Mouse (Mus musculus) heart, postnatal 14 days (tissue): ENCODE data around the gene Atp7a. TPM values are rescaled to one million over a fixed set of nuclear protein-coding genes. Genes with fewer than 3 reads are reported as not detected.
"Not testable (repeated sequence)": the region's sequence is repeated elsewhere in the genome, so short reads cannot be mapped to it uniquely, and the experiment has no call there.

Experiments used
- DNase-seq, 2 experiments: peaks; one replicate each; pipeline ENCODE4 v3.0.0; 2021 to 2022
- intact Hi-C: fragments of 180-260 bp; cut with DNase I; formaldehyde crosslinking; loops from one replicate; pipeline ENCODE4 v1.15.1; 2025
- total RNA-seq, 2 experiments: library from RNA; stranded (reverse); gene quantifications; 2 replicates each; pipeline ENCODE4 v1.2.3; 2021

Atp7a gene
- total RNA-seq, 2 experiments from 2014 or later: 9.0 to 10.5 TPM

DNA sequence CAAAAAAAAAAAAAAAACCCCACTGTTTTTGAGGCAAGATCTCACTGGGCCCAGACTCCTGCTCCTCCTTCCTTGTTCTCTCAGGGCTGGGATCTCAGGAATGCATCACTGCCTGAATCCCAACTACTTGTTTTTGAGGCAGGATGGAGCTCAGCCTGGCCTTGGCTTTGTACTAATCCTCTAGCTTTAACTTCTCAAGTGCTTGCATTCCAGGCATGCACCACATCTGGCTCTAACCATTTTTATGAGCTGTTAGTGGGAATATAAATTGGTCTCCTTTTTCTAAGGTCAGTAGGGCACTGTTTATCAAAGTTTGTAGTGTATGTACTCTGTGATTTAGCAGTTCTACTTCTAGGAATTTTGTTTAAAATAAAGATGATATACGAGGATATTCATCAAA, 21.1 kb downstream of the Atp7a start:
- DNase-seq: no peak
- intact Hi-C loops: no loop called here

DNA sequence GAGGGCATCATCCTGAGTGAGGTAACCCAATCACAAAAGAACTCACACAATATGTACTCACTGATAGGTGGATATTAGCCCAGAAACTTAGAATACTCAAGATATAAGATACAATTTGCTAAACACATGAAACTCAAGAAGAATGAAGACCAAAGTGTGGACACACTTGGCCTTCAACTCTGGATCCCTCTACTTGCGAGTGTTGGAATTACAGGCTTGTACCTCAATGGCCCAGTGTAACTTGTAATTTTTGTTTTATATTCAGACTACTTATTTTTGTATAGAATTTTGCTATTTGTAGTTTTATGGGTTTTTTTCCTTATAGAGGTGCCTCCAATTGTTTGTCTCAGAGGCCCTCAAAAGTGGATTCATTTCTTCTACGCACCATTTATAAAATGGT, 50.8 kb downstream of the Atp7a start:
- DNase-seq, intact Hi-C loops: not testable (repeated sequence)

DNA sequence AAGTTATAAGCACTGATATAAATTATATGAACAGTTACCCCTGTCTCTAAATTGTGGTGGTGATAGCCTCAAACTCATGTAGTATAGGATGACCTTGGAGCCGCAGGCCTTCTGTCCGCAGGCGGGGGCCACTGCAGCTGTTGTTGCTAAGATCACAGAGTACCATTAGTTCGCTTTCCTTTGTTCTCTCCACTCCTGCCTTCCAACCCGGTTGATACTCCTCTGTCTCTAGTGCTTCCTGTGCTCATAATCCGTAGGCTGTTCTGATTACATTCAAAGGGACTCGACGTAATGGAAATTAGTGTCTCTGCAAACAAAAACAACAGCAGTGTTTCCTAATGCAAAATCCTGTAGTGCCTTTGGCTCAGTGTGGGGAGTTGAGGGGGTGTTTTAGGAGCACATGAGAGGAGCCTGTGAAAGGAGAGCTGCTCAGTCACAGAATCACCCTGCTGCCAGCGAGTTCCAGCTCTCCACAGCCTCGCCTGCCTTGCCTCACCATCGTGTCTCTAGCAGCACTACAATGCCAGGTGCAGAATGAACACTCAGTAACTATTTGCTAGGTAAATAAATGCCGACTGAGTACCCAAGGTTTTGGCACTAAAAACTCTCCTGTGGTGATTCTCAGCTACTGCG, 53.9 kb downstream of the Atp7a start:
- DNase-seq: peak in 1 of 2 experiments; percentile 1
- intact Hi-C loops: no loop called here

- intact Hi-C loops: no loop called here
- DNase-seq: no peak
Measured at GRCm38 (mm10) chrX:106082518-106082917, 55.4 kb downstream of the Atp7a start.

DNA sequence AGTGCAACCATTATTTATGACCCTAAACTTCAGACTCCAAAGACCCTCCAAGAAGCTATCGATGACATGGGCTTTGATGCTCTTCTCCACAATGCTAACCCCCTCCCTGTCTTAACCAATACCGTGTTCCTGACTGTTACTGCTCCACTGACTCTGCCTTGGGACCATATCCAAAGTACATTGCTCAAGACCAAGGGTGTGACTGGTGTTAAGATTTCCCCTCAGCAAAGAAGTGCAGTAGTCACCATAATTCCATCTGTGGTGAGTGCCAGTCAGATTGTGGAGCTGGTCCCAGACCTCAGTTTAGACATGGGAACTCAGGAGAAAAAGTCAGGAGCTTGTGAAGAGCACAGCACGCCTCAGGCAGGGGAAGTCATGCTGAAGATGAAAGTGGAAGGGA, 58.1 kb downstream of the Atp7a start:
- intact Hi-C loops: no loop called here
- no peak for DNase-seq

GRCm38 (mm10) chrX:106085564-106085963, 58.5 kb downstream of the Atp7a start:
- DNase-seq: no peak
- intact Hi-C loops: no loop called here

DNA sequence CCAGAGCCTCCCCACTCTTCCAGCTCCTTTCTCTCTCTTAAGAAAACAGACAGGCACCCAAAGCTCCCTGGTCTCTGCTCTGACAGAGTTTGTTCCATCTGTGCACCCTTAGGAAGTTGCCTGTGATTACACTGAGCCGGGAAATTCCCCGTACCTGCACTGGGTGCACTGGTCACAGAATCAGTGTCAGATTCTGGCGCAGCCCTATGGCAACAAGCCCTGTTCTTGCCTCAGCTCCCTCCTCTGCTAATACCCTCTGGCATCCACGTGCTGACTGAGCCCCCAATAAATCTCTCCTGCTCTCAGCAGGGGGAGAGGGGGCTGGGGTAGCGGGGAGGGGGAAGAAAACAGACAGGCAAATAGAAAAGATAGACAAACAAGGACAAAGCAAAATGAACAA, 65.9 kb downstream of the Atp7a start:
- intact Hi-C loops: no loop called here
- DNase-seq: peak in 1 of 2 experiments; percentile 3

DNA sequence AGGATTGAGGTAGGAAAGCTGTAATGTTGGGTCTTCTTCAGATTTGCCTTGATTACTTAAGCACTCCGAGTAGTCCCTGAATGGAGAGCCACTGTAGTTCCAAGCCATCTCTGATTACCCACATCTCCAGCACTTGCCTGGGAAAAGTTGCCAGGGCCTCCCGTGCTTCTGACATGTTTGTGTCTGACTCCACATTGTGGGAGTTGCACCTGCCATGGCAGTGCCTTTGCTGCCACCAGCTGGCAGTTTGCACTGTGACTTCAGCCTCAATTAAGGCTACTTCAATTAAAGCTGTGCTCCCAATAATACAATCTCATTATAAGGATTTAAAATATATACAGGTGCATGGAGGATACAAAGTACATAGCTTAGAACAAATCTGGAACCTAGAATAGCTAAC, 78.4 kb downstream of the Atp7a start:
- intact Hi-C loops: no loop called here
- DNase-seq: peak; percentile 38 to 50

DNA sequence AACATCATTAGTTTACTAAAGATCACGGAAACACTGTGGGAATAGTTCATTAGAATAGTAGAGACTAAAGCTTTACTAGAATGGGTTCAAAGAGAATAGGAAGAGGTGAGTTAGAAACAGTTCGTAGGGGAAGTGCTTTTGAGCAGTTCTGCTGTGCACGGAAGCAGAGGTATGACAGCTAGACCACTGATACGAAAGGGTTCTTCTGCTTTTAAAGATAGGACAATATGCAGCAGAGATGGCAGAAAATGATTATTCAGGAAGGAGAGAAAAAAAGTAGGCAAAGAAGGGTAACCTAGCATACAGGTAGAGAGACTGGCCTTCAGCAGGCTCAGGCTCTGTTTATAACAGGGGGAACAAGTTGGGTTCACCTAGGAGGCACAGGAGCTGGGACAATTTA, 86.8 kb downstream of the Atp7a start:
- intact Hi-C loops: no loop called here
- DNase-seq: no peak

DNA sequence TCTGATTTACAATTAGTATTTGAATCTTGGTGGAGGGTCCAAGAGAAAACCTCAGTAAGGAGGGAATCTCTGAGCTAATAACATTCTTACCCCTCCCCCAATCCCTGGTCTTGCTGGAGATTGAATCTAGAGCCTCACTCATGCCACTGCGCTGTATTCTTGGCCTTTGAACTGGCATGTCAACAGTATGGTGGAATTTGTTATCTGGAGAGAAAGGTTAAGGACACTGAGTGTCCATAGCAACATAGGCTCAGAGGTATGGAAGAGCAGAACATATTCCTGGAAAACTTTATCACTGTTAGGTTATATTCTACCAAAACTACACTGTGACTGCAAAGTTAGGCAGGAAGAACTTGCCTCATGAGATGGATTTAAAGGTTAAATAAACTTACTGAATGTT, 87.6 kb downstream of the Atp7a start:
- no peak for DNase-seq
- intact Hi-C loops: no loop called here

- intact Hi-C loops: no loop called here
- no peak for DNase-seq
Measured at GRCm38 (mm10) chrX:106122823-106123222, 95.7 kb downstream of the Atp7a start.

- no peak for DNase-seq
- intact Hi-C loops: no loop called here
Measured at GRCm38 (mm10) chrX:106128283-106128682, 101.2 kb downstream of the Atp7a start.

GRCm38 (mm10) chrX:106129877-106130276, 102.8 kb downstream of the Atp7a start:
- DNase-seq: no peak
- intact Hi-C loops: no loop called here

DNA sequence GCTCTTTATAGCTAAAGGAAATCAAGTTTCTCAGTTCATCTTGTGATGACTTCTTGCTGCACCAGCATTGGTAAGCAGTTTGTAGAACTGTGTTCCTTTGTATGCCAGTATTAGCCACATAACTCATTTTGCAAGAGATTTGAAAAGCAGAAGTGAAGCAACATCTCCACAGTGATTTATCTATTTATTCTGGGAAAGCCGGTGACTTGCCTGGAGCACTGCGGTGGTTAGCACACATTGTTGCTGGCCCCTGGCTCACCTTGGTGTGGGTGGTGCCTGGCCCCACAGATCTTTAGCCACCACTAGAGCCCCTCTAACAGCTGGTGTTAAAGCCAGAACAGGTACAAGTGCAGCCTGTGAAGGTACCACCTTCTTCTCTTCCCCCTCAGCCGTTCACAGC, 107.8 kb downstream of the Atp7a start:
- intact Hi-C loops: no loop called here
- no peak for DNase-seq

DNA sequence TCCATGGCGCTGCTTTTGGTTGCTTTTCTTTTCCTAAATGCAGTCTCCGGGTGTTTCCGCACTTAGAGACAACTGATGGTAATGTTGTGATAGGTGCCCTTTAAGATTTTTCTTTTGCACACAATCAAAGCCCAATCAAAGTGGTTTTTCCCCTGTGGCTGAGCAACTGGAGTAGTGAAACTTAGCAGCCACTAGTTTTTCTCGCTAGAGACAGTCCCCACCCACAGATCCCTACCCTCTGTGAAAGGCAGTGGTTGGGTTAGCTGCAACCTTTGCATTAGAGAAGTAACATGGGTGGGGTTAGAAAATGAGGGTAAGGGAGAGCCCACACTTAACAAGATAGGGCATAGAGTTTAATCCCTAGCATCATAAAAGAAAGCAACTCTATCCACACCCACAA, 108.4 kb downstream of the Atp7a start:
- DNase-seq: no peak
- intact Hi-C loops: no loop called here

GRCm38 (mm10) chrX:106135916-106136575, 109.0 kb downstream of the Atp7a start:
- intact Hi-C loops: no loop called here

DNA sequence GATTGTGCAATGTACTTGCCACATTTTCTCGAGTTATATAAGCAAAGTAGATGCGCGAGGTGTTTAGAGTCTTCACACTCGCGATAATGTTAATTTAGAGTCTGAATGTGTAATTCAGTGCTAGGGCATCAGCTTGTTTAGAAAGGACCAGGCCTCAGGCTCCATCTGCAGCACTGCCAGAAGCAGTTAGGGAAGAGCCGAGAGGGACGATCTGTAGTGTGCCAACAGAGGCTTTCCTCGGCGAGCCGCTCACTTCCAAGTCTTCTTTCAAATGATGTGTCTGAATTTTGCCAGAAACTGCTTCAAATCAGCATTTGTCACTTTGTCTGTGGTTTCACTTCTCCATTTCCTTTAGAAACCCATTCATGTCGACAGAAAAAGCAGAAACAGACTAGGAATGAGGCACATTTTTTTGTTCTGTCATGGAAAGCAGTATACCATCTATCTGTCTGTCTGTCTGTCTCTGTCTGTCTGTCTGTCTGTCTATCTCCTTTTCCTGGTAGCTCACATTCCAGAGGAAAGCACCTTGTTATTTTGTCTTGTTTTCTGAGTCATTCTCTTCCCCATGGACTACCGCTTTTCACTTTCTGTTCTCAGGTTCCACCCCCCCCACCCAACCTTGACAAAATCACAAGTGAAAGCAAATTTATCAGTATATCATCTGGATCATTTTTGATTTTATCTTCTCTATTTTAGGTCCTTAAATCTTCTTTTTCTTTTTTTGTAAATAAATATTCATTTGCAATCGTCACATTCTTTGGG, 112.4 kb downstream of the Atp7a start:
- intact Hi-C loops: no loop called here

More at GRCm38 (mm10) chrX:106135916-106136575, 109.0 kb downstream of the Atp7a start:
- no peak for DNase-seq

DNA sequence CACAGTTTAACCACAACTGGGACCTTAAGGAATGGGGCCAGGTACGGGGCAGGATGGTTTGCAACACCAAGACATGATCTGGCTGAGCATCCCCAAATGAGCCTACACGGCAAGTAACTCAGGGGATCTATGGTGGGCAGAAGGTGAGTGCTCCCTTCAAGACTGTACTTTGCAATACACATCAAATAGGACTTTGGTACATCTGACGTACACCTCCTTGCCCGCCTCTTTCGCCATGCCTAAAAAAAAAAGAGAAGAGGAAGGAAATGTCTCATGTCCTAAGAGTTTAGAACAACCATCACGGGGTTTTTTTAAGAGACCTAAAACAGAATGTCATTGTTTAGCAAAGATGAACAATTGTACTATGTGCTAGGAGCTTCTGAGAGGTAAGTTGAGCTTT, 115.9 kb downstream of the Atp7a start, which contains the start of gene Tlr13:
Tlr13 (plus strand) TSS at position 269 of the 400 bp plus-strand sequence.
- DNase-seq: no peak
- intact Hi-C loops: no loop called here

More for the DNA sequence above, 112.4 kb downstream of the Atp7a start:
- DNase-seq: no peak

- intact Hi-C loops: no loop called here
- no peak for DNase-seq
Measured at GRCm38 (mm10) chrX:106148185-106148584, 121.1 kb downstream of the Atp7a start.

DNA sequence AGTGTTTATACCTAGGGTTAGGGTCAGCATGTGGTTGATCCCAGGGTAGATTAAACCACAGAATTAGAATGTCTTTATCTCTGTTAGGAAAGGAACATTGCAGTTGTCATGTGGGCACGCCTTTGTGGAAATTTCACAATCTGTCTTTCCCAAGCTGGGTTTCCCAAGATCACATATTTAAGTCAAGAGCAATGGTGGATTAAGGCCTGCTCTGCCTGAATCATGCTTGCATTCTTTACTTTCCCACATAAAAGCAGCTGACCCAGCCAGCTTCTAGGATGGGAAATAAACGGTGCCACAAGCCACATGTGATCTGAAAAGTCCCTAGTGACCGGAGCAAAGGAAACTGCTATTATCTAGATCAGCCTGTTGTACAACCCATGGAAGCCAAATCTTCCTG, 122.4 kb downstream of the Atp7a start:
- DNase-seq: no peak
- intact Hi-C loops: no loop called here

GRCm38 (mm10) chrX:106154180-106154586, 127.1 kb downstream of the Atp7a start:
- no peak for DNase-seq
- intact Hi-C loops: no loop called here

GRCm38 (mm10) chrX:106155892-106156291, 128.8 kb downstream of the Atp7a start:
- intact Hi-C loops: no loop called here
- no peak for DNase-seq
